Mouse (Mus musculus) colon, adult 2 months (tissue): Measurements from ENCODE around the gene Mpv17. TPM values are rescaled to one million over a fixed set of nuclear protein-coding genes. Genes with fewer than 3 reads are reported as not detected.

Source experiments
- polyA plus RNA-seq: library from polyadenylated mRNA; depleted of rRNA; stranded (reverse); fragments of >200 nt; gene quantifications from 2 replicates; pipeline ENCODE4 v1.2.3, GENCODE M21; 2012; rRNA removed

Mpv17 gene
- 46.0 and 55.3 TPM in 2 replicates for polyA plus RNA-seq

DNA sequence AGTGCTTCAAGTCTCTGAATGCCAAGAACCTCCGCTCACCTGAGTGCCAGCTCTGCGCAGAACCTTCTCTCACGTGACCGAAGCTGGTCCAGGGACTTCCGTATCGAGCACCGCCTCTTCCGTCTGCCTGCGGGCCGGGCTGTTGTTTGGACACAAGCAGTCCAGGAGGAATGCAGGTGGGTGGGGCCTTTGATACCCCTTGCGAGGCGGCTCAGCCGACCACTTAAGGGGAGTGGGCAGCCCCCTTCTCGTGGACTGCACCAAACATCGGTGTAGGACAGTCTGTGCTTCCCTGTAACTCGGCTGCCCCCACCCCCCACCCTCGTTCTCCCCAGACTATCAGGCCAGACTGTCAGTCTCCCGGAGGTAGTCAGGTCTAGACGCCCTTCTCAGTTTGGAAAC, at the start of gene Mpv17:
TSS of gene Mpv17 (minus strand) at position 100 of the 402 bp plus-strand sequence.

GRCm38 (mm10) chr5:31201742-31202590, 47.9 kb upstream of the Mpv17 start, which contains the start of gene Zfp513:
Zfp513 (minus strand) TSS chr5:31202303.

DNA sequence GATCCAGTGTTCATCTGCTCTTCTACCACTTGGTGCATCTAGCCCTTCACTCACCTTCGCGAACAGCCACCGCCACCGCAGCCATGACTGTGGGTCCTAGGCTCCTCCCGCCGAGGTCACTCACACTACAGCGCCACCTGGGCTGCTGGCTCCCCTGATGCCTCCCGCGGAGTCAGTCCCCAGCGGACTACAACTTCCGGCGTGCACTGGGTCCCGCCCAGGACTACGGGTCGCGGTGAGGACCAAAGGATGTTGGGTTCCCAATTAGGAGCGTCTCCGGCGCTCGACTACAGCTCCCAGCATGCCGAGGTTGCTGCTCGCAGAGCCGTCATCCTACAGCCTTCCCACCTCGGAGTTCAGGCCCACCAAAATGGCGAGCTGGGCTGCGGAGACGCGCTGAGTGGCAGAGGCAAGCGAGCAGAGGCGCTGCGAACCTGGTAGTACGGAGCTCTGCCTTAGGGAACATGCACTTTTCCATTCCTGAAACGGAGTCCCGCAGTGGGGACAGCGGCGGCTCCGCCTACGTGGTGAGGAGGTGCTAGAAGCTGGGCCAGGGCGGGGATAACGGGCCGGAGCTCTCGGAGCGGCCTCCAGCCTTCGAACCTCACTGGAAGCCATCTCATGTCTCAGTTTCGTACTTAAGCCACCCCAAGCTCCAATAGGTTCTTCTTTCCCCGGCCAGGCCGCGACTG, 39.0 kb upstream of the Mpv17 start, which contains the start of the genes Snx17 and Eif2b4:
TSS of gene Snx17 (plus strand) at position 289 of the 692 bp plus-strand sequence.
TSS of gene Eif2b4 (minus strand) at position 492 of the 692 bp plus-strand sequence.

DNA sequence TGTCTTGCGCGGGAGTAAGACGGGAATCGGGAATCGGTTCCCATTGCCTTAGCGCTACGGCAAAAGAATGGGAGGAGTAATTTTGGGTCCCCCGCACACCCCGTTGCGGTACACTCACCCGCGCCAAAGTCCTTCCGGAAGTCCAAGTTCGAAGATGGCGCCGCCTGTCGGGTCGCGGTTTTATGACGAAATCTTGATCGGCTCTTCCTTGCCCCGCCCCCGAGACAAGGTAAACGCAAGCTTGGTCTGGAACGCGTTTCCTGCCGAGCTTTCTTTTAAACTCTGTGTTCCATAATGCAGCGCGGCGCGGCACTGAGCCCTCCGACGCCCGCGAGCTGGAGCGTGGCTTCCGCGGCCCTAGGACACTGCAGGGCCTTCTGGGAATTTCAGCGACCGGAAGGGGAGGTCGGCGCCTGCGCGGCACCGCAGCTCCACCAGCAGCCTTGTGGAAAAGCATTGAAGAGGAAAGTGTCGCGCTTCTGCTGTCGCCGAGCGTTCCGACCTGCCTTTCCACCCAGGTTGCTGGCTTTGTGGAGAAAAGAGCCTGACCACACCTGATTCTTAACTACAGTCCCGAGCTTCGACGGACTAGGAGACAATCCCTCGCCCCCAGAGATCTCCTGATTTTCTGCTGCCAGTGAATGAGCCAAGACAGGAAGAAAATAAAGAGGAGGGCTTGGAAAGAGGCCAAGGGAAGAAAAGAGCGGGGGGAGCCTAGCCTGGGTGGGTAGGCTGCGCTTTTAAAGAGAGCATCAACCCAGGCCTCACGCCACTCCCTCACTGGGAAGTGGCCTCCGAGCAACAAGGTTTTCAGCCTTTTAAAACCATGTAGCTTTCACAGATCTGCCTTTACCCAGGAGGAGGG, 25.9 kb upstream of the Mpv17 start, which contains the start of the genes Gm29609 and Gtf3c2:
TSS of gene Gm29609 (minus strand) at position 146 of the 865 bp plus-strand sequence.
TSS of gene Gtf3c2 (minus strand) at position 379 of the 865 bp plus-strand sequence.

DNA sequence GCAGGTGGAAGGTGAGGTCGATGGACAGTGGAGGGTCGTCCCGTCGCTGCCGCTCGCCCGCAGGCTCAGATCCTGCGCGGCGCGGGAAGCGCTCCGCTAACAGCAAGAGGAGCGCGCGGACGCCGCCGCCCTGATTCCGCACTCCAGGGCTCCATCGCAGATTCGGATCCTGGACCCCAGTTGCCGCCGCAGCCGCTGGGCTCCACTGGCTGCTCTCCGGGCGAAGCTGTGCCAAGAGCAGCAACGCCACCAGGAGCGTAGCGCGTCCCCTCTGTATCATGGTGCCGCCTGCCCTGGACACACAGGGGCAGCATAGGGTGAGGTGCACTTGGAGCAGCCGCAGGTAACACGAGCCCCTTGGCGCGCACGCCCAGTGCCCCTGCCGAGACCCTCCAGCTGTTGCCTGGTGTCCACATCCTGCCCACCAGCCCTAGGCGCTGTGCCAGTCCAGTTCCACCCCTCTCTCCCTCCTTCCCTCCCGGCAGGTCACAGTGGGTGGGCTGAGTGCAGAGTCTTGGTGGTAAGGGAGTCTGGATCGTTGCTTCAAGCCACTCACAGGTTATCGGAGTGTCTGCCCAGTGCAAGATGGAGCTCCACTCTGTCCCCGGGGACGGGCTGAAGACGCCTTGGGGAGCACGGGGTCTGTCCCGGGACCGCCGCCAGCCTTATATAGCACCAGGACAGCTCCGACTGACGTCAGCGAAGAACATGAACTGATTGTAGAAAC, 15.6 kb downstream of the Mpv17 start, which contains the start of gene Ucn:
TSS of gene Ucn (minus strand) at position 589 of the 727 bp plus-strand sequence.

GRCm38 (mm10) chr5:31116354-31116753, 37.7 kb downstream of the Mpv17 start, which contains the start of gene Trim54:
Trim54 (plus strand) TSS chr5:31116712.

GRCm38 (mm10) chr5:31108000-31108490, 46.0 kb downstream of the Mpv17 start, which contains the start of gene Slc30a3:
Slc30a3 (minus strand) TSS chr5:31108237.

GRCm38 (mm10) chr5:31105814-31106335, 48.2 kb downstream of the Mpv17 start, which contains the start of gene Dnajc5g:
Dnajc5g (plus strand) TSS chr5:31106285.

Other genes starting within 250 kb of the Mpv17 start
- gene Ost4, start 246.5 kb downstream of the Mpv17 start, polyA plus RNA-seq: 203 and 255 TPM in 2 replicates
- gene Emilin1, start 240.8 kb downstream of the Mpv17 start, polyA plus RNA-seq: 120 and 121 TPM in 2 replicates
- 27.6 and 35.0 TPM in 2 replicates for gene Khk, start 232.8 kb downstream of the Mpv17 start, polyA plus RNA-seq
- 203 and 259 TPM in 2 replicates for gene Cgref1, start 208.7 kb downstream of the Mpv17 start, polyA plus RNA-seq
- 308 and 381 TPM in 2 replicates for gene Preb, start 193.9 kb downstream of the Mpv17 start, polyA plus RNA-seq
- 0.69 and 0.76 TPM in 2 replicates for gene Tcf23, start 185.6 kb downstream of the Mpv17 start, polyA plus RNA-seq
- 83.4 and 88.1 TPM in 2 replicates for gene Atraid, start 105.9 kb downstream of the Mpv17 start, polyA plus RNA-seq
- 52.7 and 90.2 TPM in 2 replicates for gene Slc5a6, start 105.3 kb downstream of the Mpv17 start, polyA plus RNA-seq
- gene Cad, start 99.5 kb downstream of the Mpv17 start, polyA plus RNA-seq: 33.5 and 40.2 TPM in 2 replicates
- not detected in 2 replicates for gene Dnajc5g, start 48.0 kb downstream of the Mpv17 start, polyA plus RNA-seq
- 0.05 and 0.23 TPM in 2 replicates for gene Slc30a3, start 46.0 kb downstream of the Mpv17 start, polyA plus RNA-seq
- gene Trim54, start 37.5 kb downstream of the Mpv17 start, polyA plus RNA-seq: not detected in 2 replicates
- gene Ucn, start 15.4 kb downstream of the Mpv17 start, polyA plus RNA-seq: not detected in 2 replicates
- gene Gm29609, start 25.7 kb upstream of the Mpv17 start, polyA plus RNA-seq: 2.2 and 3.9 TPM in 2 replicates
- 32.1 and 36.4 TPM in 2 replicates for gene Gtf3c2, start 25.9 kb upstream of the Mpv17 start, polyA plus RNA-seq
- 75.8 and 85.0 TPM in 2 replicates for gene Snx17, start 39.0 kb upstream of the Mpv17 start, polyA plus RNA-seq
- 36.2 and 39.3 TPM in 2 replicates for gene Eif2b4, start 39.2 kb upstream of the Mpv17 start, polyA plus RNA-seq
- gene Zfp513, start 48.1 kb upstream of the Mpv17 start, polyA plus RNA-seq: 72.4 and 72.5 TPM in 2 replicates
- 74.5 and 100 TPM in 2 replicates for gene Ppm1g, start 66.4 kb upstream of the Mpv17 start, polyA plus RNA-seq
- 125 and 189 TPM in 2 replicates for gene Nrbp1, start 86.6 kb upstream of the Mpv17 start, polyA plus RNA-seq
- gene Gm9970, start 87.0 kb upstream of the Mpv17 start, polyA plus RNA-seq: 0.35 TPM in 2 replicates
- 336 and 464 TPM in 2 replicates for gene Krtcap3, start 97.4 kb upstream of the Mpv17 start, polyA plus RNA-seq
- gene Ift172, start 136.9 kb upstream of the Mpv17 start, polyA plus RNA-seq: 24.2 and 26.7 TPM in 2 replicates
- gene Fndc4, start 141.8 kb upstream of the Mpv17 start, polyA plus RNA-seq: 6.8 and 8.5 TPM in 2 replicates
- not detected in 2 replicates for gene Gckr, start 143.2 kb upstream of the Mpv17 start, polyA plus RNA-seq